Mouse (Mus musculus): ENCODE data around the gene Pkp1.
A peak's percentile ranks its signal among the peaks of the same experiment; 100 is the strongest.

Pkp1 gene

DNA sequence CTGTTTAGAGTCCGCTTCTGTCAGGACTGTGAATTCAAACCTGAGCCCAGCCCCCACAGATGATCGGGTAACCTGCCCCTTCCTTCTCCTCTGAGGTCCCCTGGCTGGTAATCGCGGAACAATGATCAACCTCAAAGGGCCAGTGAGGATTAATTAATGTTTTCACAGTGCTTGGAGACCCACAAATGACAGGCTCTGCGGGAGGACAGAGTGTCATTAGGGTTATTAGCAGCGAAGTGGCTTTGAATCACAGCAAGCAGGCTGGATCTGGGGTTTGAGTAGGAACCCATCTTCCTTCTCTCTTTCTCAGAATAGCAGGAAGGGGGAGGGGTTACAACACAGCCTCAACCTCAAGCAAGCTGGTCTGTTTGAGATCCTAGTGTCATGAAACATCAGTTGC lies 9.6 kb downstream of the Pkp1 start:
- DNase-seq (ENCODE audit: low read depth, low spot score): no peak

DNA sequence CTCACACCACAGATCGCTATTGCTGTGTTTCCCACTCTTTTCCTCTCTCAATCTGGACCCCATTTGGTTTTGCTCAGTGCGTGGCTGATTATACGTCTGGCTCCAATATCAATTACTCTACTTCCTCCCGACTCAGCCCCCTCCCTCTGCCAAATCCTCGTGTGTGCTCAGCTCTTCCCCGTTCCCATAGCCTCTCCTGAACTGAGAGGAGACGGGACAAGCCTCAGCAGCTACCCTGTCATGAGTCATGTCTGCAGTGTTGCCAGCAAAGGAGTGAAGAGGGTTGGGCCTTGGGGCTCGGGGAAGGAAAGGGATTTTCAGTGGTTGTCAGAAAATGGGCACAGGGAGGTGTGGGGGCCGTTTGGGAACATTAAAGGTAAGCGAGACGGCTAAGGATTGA lies 12.3 kb downstream of the Pkp1 start:
- no peak for DNase-seq (ENCODE audit: low read depth, low spot score)

DNA sequence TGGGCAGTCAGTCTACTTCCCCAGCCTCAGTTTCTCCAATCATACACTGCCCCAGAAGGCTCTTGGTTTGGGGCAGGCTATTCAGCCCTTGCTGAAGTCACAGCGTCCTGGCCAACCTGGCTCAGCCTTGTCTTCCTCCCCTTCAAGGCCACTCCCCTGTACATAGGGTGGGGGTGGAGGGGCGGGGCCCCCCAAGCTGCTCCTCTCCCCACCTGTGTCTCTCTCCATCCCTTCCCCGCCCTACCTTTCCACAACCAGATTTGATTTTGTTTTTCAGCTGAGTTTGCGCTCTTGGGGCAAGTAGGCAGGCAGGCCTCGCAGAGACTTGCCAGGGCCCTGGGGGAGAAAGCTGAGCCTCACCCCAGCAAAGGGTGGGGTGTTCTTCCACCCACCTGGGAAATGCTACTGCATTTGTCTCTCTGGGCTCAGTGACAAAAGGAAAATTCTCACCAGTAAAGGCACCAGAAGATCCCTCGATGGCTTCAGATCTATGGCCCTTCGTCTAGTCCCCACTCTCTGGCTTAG lies 19.0 kb downstream of the Pkp1 start:
- DNase-seq (ENCODE audit: low read depth, low spot score): no peak

DNA sequence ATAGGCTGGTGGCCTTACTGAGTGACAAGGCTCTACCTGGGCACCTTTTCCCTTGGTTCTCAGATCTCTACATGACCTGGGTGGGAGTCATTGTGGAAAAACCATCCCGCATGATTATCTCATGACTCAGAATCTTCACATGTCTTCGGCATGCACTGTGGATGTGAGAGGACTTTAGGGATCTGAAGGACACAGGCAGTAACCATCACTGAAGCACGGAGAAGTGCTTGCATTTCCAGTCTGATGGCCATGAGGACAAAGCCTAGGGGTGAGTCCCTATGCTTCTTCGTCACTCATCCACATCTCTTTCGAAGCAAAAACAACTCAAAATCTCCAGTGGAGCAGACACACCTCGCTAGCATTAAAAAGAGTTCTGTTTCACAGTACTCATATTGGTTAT lies 19.7 kb downstream of the Pkp1 start:
- DNase-seq (ENCODE audit: low read depth, low spot score): no peak

DNA sequence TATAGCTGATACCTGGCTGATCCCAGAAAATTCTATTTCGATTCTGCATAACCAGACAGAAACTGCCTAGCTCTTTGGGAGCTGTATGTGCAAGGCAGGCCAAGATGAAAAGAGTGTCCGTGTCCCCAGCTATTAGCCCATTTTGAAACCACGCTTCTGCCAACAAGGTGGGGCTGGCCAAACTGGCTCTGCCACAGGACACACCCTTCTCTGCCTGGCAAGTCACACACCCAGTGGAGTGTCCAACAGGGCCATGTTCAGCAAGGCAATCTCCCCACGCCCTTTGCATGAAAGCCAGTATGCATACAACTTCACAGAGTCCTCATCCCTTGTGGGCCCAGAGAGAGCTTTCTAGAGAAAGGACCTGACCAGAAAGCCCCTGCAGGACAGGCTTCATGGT lies 23.6 kb downstream of the Pkp1 start:
- no peak for DNase-seq (ENCODE audit: low read depth, low spot score)

DNA sequence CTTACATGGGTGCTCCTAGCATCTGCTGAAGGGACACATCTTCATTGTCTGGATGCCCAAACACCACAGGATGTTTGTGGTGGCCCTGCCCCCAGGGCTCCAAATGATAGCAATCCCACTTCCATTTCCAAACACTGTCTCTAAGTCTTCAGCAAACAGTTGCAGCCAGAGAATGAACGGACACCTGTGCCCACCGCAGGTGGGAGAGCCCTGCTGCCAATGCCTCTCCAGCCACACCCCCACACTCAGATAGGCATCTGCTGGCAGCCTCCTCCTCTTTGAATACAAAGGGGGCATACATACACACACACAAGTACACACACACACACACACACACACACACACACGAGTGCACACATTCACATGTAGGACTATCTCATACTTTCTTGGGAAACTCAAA lies 25.6 kb downstream of the Pkp1 start:
- no peak for DNase-seq (ENCODE audit: low read depth, low spot score)

DNA sequence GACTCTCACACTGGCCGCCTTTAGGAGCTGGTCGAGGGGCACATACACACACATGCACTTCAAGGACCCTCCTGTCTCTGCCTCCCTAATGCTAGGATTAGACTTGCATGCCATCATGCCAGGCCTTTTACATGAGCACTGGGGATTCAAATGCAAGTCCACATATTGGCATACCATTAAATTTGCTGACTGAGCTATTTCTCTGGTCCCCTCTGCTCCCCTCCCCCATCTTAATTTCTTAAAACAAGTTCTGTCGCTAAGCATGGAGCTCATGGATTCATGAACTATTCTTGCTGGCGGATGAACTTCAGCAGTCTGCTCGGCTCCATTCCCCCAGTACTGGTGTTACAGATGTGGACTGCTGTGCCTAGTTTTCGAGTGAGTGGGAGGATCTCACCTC lies 26.2 kb downstream of the Pkp1 start:
- DNase-seq (ENCODE audit: low read depth, low spot score): no peak

DNA sequence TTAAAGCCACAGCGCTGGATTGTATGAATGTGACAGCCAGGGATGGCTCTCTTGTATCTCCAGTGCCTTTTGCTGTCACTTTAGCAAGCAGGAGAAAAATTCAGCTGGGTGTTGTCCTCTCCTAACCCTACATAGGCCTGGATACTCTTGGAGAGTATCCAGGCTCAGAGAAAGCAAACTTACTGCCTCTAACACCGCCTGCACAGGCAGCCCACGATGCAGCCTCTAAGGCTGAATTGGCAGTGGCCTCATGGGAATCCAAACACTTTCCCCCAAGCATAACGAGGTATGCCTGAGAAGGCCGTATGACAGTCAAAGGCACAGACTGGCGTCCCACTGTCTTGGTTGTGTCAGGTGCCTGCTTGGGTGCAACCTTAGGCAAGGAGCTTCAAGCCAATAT lies 26.8 kb downstream of the Pkp1 start:
- DNase-seq (ENCODE audit: low read depth, low spot score): no peak

DNA sequence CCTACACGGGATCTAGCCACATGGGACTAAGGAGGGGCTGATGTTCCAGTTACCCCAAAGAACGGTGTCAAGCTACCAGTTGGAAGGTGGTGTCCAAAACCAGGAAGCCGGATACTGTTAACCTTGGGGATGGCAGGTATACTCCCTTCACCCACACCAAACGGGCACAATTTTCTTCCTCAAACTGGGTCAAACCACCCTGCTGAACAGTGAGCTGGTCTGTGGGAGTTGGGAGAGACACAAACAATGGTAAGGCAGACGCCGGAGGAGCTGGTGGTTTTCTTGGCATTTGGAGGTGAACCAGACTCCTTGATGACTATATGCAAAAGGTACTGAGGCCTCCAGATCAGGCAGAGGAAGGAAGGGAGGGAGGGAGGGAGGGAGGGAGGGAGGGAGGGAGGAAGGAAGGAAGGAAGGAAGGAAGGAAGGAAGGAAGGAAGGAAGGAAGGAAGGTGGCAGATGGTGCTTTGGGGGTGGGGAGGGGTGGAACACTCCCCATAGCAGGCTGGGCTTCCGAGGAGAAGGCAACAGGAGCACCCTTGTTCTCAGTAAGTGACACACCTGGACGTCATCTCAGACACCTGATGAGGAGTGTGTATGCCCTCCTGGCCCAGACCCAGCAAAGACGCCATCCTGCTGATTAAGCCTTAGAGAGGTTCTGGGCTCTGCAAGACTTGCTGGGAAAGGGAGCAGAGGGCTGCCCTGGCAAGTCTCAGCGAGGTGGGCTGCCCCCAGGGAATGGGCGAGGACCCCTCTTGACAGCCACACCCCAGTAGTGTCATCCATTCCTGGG lies 27.4 kb downstream of the Pkp1 start:
- DNase-seq (ENCODE audit: low read depth, low spot score): no peak

DNA sequence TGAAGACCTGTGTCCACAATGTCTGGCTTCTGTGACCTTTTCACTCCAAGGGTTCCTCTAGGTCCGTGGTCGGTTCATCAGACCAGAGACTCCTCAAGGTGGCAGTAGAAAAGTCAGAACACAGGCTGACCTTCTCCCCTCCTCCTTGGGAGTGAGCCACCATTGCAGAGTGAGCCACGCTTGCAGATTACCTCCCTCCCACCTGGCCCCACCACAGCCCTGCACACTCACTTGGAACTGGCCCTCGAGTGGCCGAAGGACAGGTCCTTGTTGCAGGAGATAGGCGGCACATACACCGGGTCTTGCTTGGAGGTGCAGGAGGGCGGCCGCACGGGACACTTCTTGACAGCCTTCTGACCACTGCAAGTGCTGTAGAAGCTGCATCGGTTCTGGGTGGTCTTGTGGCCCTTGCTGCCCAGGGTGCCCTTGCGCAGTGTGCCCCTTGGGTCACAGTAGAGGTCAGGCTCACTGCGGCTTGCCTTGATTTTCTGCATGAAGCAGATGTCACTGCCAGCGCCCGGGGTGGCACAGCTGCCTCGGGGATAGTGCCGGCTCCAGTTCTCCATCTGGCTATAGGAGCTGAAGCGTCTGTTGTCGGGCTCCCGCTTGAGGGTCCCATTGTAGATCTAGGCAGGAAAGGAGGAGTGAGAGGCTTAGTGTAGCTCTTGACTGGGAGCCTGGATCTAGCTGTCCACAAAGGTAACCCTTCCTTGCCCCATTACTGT lies 29.4 kb downstream of the Pkp1 start:
- no peak for DNase-seq (ENCODE audit: low read depth, low spot score)

DNA sequence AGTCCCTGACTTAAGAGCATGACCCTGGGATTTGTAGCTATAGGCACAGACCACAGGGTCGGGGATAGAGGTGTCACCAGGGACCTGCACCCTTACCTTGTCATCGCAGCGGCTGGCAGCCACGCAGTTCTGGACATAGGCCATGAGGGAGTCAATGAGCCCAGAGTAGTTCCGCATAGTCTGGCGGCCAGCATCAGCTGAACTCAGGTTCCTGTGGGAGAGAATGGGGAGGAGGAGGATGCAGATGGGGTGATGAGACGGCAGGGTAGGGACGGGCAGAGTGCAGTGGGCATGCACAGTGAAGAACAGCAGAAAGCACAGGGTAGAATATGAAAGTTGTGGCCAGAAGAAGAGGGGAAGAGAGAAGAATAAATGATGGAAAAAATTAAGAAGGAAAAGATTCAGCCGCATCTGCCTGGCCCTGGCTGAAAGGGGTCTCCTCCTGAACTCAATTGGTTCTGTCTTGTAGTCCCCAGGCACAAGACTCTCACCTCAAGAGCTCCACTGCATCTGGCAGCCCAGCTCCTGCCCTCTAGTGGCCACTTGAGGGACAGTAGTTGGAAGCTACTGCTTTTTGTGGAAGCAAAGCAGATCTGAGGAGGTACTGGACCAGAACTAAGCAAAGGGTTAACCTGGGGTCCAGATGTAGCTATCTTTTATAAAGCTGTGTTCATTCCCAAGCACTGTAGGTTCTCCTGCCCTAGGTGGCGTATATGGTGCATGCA lies 36.5 kb downstream of the Pkp1 start:
- DNase-seq (ENCODE audit: low read depth, low spot score): peak; percentile 68

DNA sequence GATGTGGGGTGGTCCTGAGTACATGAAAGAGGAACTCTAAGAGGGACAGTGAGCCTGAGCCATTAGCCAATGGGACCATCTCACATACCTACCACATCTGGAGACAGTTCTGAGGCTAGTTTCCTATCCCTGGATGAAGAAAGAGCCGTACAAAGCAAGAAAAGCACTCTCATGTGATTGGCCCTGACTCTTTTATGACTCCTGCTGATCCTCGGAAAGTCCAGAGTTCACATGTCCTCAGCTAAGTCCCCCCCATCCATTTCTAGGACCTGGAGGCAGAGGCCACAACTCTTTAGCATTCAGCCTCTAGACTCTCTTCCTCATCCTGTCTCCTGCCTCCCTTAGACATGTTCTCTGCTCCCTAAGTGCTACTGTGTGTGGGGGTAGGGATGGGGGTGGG lies 41.8 kb downstream of the Pkp1 start:
- DNase-seq (ENCODE audit: low read depth, low spot score): no peak

DNA sequence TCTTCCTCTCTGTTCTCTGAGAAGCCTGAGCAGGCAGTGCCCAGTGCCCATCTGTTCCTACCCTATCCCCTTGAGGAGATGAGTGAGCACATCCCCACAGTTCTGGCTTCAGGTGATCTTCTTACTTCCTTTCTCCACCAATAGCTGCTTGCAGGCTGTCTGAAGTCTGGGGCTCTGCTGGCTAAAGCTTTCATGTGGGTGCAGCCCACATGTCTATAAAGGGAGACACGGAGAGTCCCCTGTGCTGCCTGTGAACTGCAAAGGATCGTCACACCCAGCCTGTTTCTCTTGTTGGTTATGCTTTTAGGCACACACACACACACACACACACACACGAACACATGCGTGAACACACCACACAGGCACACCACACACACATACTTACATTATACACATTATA lies 46.0 kb downstream of the Pkp1 start:
- no peak for DNase-seq (ENCODE audit: low read depth, low spot score)

DNA sequence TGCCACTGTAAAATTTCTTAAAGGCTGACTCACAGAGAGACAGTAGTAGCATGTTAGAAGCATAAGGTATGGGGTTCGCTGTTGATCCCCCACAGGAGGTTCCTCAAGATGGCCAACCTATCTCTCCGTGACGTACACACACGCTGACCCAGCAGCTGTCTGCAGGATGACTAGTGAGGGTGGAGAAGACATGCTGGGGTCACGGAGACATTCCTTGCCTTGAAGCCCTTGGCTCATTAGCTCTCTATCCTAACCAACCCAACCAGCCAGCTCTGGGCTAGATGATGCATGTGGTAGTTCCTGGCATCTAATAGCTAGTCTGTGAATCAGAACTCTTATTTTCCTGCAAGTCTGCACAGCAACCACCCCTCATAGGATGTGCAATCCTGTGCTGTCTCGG lies 50.4 kb downstream of the Pkp1 start:
- no peak for DNase-seq (ENCODE audit: low read depth, low spot score)

DNA sequence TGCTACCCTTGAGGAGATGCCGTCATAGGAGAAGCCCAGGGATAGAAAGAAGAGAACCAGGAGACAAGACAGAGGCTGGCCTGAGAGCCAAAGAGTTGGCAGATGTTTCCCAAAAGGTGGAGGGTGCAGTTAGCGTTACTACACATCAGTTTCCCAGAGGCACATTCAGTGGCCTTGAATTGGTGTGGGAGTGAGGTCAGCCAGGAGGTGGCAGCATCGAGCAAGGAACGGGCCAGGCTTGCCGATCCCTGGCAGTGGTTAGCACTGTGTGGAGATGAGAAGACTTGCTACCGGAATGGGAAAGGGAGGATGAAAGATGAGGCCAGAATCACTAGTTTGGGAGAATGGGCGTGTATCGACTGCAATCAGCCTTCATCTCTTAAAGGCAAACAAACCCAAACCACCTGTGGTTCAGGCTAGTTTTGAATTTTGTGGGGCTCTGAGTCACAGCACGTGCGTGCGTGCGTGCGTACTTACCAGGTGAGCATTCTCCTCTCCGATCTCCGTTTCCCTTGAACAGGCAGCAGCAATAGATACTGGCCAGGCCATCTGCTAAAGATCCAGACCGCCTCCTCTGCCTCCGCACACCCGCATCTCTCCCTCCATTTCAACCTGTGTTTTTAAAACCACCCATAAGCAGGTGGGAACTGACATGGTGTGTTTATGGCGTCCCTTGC lies 53.4 kb downstream of the Pkp1 start:
- peak; percentile 76 for DNase-seq (ENCODE audit: low read depth, low spot score)

DNA sequence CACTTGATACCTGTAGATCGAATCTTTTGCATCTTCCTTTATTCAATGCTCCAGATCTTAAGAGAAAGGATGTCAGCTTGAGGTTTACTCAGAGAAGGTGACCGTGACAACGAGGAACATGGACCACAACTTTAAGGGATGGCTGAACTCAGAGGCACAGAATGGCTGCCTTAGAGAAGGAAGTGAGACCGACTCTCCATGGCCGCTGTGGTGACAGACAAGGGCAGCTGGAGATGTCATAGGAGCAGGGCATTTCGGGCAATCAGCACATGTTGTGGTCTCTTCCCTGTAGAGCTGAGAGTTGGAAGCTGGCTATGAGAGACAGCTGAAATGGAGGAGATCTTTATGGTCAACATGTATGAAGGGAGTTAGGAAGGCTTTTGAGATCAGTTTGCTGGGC lies 54.2 kb downstream of the Pkp1 start:
- DNase-seq (ENCODE audit: low read depth, low spot score): no peak

DNA sequence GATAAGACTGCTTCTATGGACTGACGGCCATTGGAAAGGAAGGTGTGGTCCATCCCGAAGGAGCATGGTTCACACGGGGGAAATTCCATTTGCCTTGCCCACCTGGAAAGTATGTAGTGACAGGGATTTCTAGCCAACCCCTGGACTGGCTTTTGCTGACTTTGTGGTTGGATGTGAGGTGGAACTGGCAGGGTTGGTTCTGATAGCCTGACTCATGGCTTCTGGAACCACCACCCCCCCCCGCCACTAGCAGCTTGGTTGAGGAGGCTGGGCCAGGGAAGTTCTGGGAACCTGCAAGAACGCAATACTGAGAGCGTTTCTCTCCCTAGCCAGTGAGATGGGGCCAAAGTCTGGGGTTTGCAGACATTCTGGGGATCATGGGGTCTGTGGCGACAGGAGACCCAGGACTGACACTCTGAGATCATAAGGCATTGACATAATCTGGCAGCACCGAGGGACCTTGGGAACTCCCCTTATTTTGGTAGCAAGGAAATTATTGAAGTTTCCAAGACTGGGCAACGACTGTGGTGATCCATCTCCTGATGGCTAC lies 55.1 kb downstream of the Pkp1 start:
- DNase-seq (ENCODE audit: low read depth, low spot score): no peak

DNA sequence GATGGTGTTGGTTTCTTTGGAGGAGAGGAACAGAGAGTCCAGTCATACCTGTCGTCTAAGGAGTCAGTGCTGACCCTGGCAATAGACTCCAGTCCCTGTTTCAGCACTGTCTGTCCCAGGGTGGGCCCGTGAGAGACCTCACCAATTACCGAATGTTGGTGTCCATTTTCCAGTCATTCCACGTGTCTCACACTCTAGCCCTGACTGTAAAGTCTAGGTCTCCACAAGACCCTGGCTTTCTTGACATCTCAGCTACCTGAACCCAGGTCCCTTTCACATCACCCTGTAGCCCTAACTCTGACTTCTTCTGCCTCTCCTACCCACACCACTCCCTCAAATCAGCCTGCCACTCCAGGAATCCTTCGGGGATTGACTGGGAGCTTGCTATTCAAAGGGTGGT lies 56.4 kb downstream of the Pkp1 start:
- no peak for DNase-seq (ENCODE audit: low read depth, low spot score)

DNA sequence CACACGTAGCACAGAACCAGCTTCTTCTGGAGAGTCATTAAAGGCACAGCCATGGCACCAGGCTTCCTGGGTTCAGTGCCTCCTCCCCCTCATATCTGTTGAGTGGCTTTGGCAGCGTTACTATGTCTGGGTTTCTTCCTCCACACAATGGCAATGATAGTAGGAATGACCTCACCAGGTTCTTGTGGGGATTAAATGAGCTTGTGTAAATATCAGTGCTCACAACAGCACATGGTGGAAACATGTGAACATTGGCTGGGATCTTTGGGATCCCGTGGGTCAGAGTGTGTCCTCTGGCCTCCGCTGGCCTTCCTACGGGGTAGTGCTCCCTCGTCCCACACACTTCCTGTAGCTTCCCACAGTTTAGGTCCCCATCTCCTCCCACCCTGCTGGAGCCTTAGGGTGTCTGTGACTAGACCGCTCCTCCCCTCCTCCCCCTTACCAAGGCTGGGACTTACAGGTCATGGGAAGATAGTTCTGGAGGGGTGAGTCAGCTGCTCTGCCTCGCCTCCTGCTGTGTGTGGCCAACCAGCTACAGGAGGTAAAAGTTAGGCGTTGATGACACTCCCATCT lies 56.9 kb downstream of the Pkp1 start:
- no peak for DNase-seq (ENCODE audit: low read depth, low spot score)

DNA sequence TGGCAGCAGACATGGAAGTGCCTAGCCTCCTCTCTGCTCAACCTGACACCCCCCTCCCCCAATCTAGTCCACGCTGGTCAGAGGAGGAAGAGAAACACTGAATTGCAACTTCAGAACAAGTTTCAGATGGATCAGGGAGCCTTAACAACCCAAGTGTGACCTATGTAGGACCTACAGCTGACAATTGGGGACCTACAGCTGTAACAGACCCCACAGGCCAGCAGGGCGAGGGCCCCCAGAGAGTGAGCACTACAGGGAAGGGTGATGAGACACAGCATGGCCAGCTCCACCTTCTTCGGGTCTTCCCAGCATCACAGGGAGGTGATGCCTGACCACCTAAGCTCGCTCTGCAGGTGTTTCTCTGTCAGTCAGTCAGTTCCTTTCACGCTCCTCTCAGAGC lies 57.9 kb downstream of the Pkp1 start:
- DNase-seq (ENCODE audit: low read depth, low spot score): no peak

DNA sequence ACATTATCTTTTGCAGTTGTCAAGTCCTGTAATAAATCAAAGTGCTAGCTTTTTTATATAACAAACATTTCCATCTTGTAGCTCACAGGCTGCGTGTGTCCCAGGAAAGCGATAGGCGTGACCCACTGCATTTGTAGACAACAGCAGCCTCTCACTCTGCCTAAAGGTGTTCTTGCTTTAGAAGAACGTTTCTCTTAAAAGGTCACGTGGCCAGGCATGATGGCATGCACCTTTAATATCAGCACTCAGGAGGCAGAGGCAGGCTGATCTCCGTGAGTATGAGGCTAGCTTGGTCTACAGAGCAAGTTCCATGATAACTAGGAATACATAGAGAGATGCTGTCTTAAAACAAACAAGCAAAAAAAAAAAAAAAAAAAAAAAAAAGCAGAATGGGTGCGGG lies 60.5 kb downstream of the Pkp1 start:
- no peak for DNase-seq (ENCODE audit: low read depth, low spot score)
